Mouse (Mus musculus) heart, postnatal 0 days (tissue): ENCODE measurements around the gene Capn1. TPM values are rescaled to one million over a fixed set of nuclear protein-coding genes. Genes with fewer than 3 reads are reported as not detected.
A peak's percentile ranks its signal among the peaks of the same experiment; 100 is the strongest.

Source experiments
- ATAC-seq: fragments of 200-750 bp; cut with Nextera tagmentation; 2 replicates; pipeline ENCODE4 v1.8.0; 2017; ENCODE audit warnings: low read depth, moderate number of reproducible peaks, moderate library complexity; ENCODE audit not compliant: insufficient read depth
- DNase-seq: peaks from one replicate; pipeline ENCODE4 v3.0.0-alpha.2; 2016; ENCODE audit warnings: low spot score
- H3K27ac ChIP-seq: fragments of 300-500 bp; sonication (generic); 2 replicates; pipeline ENCODE4 v1.5.1; 2014; ENCODE audit warnings: low read depth, mild to moderate bottlenecking
- H3K27me3 ChIP-seq: fragments of 300-500 bp; sonication (generic); 2 replicates; pipeline ENCODE4 v1.6.1; 2014; ENCODE audit warnings: low read length, mixed read lengths; ENCODE audit not compliant: control insufficient read depth, insufficient read depth
- H3K36me3 ChIP-seq: fragments of 300-500 bp; sonication (generic); replicated peaks from 2 replicates; pipeline ENCODE4 v1.6.1; 2014; ENCODE audit warnings: low read length, mixed read lengths; ENCODE audit not compliant: control insufficient read depth, insufficient read depth
- H3K4me1 ChIP-seq: fragments of 300-500 bp; sonication (generic); 2 replicates; pipeline ENCODE4 v1.6.1; 2014; ENCODE audit warnings: antibody characterized with exemption; ENCODE audit not compliant: control insufficient read depth, insufficient read depth
- H3K4me2 ChIP-seq: fragments of 300-500 bp; sonication (generic); 2 replicates; pipeline ENCODE4 v1.6.1; 2014; ENCODE audit warnings: low read depth, mild to moderate bottlenecking, low read length, moderate library complexity
- H3K4me3 ChIP-seq: fragments of 300-500 bp; sonication (generic); 2 replicates; pipeline ENCODE4 v1.5.1; 2014; ENCODE audit warnings: low read depth, low read length
- H3K9ac ChIP-seq: fragments of 300-500 bp; sonication (generic); replicated peaks from 2 replicates; pipeline ENCODE4 v1.6.1; 2014; ENCODE audit warnings: low read depth, low read length, mixed read lengths
- H3K9me3 ChIP-seq: fragments of 300-500 bp; sonication (generic); replicated peaks from 2 replicates; pipeline ENCODE4 v1.6.1; 2016; ENCODE audit warnings: low read length; ENCODE audit not compliant: control insufficient read depth
- CTCF ChIP-seq: IDR thresholded peaks from 2 replicates; pipeline ENCODE4 v1.5.1; 2016; ENCODE audit warnings: antibody characterized with exemption, control low read depth, low read depth
- EP300 ChIP-seq: IDR thresholded peaks from 2 replicates; pipeline ENCODE4 v1.6.1; 2016; ENCODE audit warnings: antibody characterized with exemption, low read depth
- WGBS: fragments of 180-500 bp; shearing (Covaris S2); extraction: QIAGEN DNeasy Blood & Tissue Kit; methylation state at CpG from one replicate; pipeline ENCODE4 v1.1.7; 2014; 5-methylcytosine and 5-hydroxymethylcytosine counted together
- polyA plus RNA-seq: library from polyadenylated mRNA; unstranded; fragments of >200 nt; fragmentation: Nextera tagmentation; extraction: Ambion mirVana; gene quantifications from 2 replicates; pipeline ENCODE4 v1.2.1, GENCODE M21; 2015
- total RNA-seq: library from RNA; depleted of rRNA; stranded (reverse); fragments of >200 nt; gene quantifications from 2 replicates; pipeline ENCODE4 v1.2.3, GENCODE M21; 2014; ENCODE audit warnings: low replicate concordance

Gene Capn1
- total and polyA plus RNA-seq, 2 experiments from 2014 or later, result 5.3 to 19.3 TPM

- no peaks in the 10 kb centered on the region for H3K9me3 ChIP-seq
- DNase-seq, result no peak
- no peak overlapping the region for H3K9ac ChIP-seq
- H3K36me3 ChIP-seq, result peaks cover 77% of the 10 kb centered on the region
- ATAC-seq, result no peak
- TF ChIP-seq EP300 (no peak), CTCF (no peak)
- H3K27me3 ChIP-seq, result no peaks in the 10 kb centered on the region
- 66% methylated on average over 7 of the region's 7 CpGs for WGBS
- H3K4me3 ChIP-seq, result no peak overlapping the region
- H3K27ac ChIP-seq, result no peak overlapping the region
- no peak overlapping the region for H3K4me2 ChIP-seq
- peaks cover 18% of the 10 kb centered on the region for H3K4me1 ChIP-seq
Measured at GRCm38 (mm10) chr19:6052516-6052915, 36.8 kb upstream of the Capn1 start.

GRCm38 (mm10) chr19:6048681-6049410 lies 33.1 kb upstream of the Capn1 start:
- no peak overlapping the region for H3K9ac ChIP-seq
- peaks cover 59% of the 10 kb centered on the region for H3K36me3 ChIP-seq
- TF ChIP-seq EP300, result no peak
- TF ChIP-seq CTCF, result no peak
- no peak overlapping the region for H3K4me2 ChIP-seq
- H3K27ac ChIP-seq, result no peak overlapping the region
- H3K27me3 ChIP-seq, result no peaks in the 10 kb centered on the region
- DNase-seq, result no peak
- H3K4me1 ChIP-seq, result peaks cover 15% of the 10 kb centered on the region
- ATAC-seq, result no peak
- WGBS, result 81% methylated on average over 11 of the region's 11 CpGs
- no peaks in the 10 kb centered on the region for H3K9me3 ChIP-seq
- H3K4me3 ChIP-seq, result no peak overlapping the region

- Histone ChIP-seq H3K4me3 (peak overlapping the region; percentile 73), H3K9me3 (no peaks in the 10 kb centered on the region), H3K36me3 (peaks cover 48% of the 10 kb centered on the region), H3K9ac (peak overlapping the region; percentile 88), H3K27ac (no peak overlapping the region), H3K4me1 (peaks cover 15% of the 10 kb centered on the region), H3K4me2 (peak overlapping the region; percentile 97), H3K27me3 (no peaks in the 10 kb centered on the region)
- no peak for ATAC-seq
- 74% methylated on average over 8 of the region's 8 CpGs for WGBS
- TF ChIP-seq EP300 (no peak), CTCF (no peak)
- no peak for DNase-seq
Measured at GRCm38 (mm10) chr19:6047899-6048166, 32.1 kb upstream of the Capn1 start.

GRCm38 (mm10) chr19:6047154-6047898 lies 31.6 kb upstream of the Capn1 start:
- ATAC-seq, result peak; percentile 3; the same call in 1 of the 2 replicates
- no peaks in the 10 kb centered on the region for H3K27me3 ChIP-seq
- H3K36me3 ChIP-seq, result peaks cover 43% of the 10 kb centered on the region
- H3K9me3 ChIP-seq, result no peaks in the 10 kb centered on the region
- DNase-seq, result no peak
- H3K9ac ChIP-seq, result peak overlapping the region; percentile 88
- H3K4me3 ChIP-seq, result peak overlapping the region; percentile 73
- H3K4me2 ChIP-seq, result peak overlapping the region; percentile 97
- no peak for TF ChIP-seq EP300
- peak overlapping the region; percentile 97 for H3K27ac ChIP-seq
- H3K4me1 ChIP-seq, result peaks cover 15% of the 10 kb centered on the region
- WGBS, result under 1% methylated on average over 42 of the region's 44 CpGs

GRCm38 (mm10) chr19:6046294-6047153 lies 30.8 kb upstream of the Capn1 start, which contains the start of gene Syvn1:
TSS of gene Syvn1 (plus strand) at chr19:6046576.
- H3K36me3 ChIP-seq, result peaks cover 35% of the 10 kb centered on the region
- peak within 1 kb of the TSS; percentile 97 for H3K27ac ChIP-seq
- H3K27me3 ChIP-seq, result no peaks in the 10 kb centered on the region
- no peaks in the 10 kb centered on the region for H3K9me3 ChIP-seq
- H3K4me3 ChIP-seq, result peak within 1 kb of the TSS; percentile 73
- DNase-seq, result peak; percentile 95
- under 1% methylated on average over 65 of the region's 65 CpGs for WGBS
- peaks cover 15% of the 10 kb centered on the region for H3K4me1 ChIP-seq
- no peak for TF ChIP-seq CTCF
- TF ChIP-seq EP300, result peak; percentile 77
- peak; percentile 88 for ATAC-seq
- H3K9ac ChIP-seq, result peak within 1 kb of the TSS; percentile 88
- H3K4me2 ChIP-seq, result peak within 1 kb of the TSS; percentile 97
